Mouse (Mus musculus) midbrain, embryonic 10.5 days (tissue): Measurements from ENCODE around the gene Pvrig. TPM values are rescaled to one million over a fixed set of nuclear protein-coding genes. Genes with fewer than 3 reads are reported as not detected.
"Not testable (repeated sequence)": the region's sequence is repeated elsewhere in the genome, so short reads cannot be mapped to it uniquely, and the experiment has no call there.

Experiments used
- DNase-seq: peaks from one replicate; pipeline ENCODE4 v3.0.0-alpha.2; 2017; ENCODE audit warnings: low spot score
- H3K27ac ChIP-seq: fragments of 300-500 bp; sonication (generic); replicated peaks from 2 replicates; pipeline ENCODE4 v1.5.1; 2016; ENCODE audit warnings: mild to moderate bottlenecking
- H3K27me3 ChIP-seq: fragments of 300-500 bp; sonication (generic); 2 replicates; pipeline ENCODE4 v1.6.1; 2016; ENCODE audit warnings: low read depth, mild to moderate bottlenecking; ENCODE audit not compliant: poor library complexity, severe bottlenecking
- H3K36me3 ChIP-seq: fragments of 300-500 bp; sonication (generic); 2 replicates; pipeline ENCODE4 v1.6.1; 2016; ENCODE audit warnings: mild to moderate bottlenecking, moderate library complexity
- H3K4me1 ChIP-seq: fragments of 300-500 bp; sonication (generic); 2 replicates; pipeline ENCODE4 v1.6.1; 2016
- H3K4me3 ChIP-seq: fragments of 300-500 bp; sonication (generic); 2 replicates; pipeline ENCODE4 v1.5.1; 2016; ENCODE audit warnings: mild to moderate bottlenecking, moderate library complexity
- H3K9me3 ChIP-seq: fragments of 300-500 bp; sonication (generic); replicated peaks from 2 replicates; pipeline ENCODE4 v1.6.1; 2016; ENCODE audit warnings: mild to moderate bottlenecking
- WGBS: fragments of 180-500 bp; shearing (Covaris S2); methylation state at CpG from one replicate; pipeline ENCODE4 v1.1.7; 2016; 5-methylcytosine and 5-hydroxymethylcytosine counted together
- polyA plus RNA-seq: library from polyadenylated mRNA; unstranded; fragments of >200 nt; fragmentation: Nextera tagmentation; extraction: Ambion mirVana; gene quantifications from 2 replicates; pipeline ENCODE4 v1.2.1, GENCODE M21; 2016

Pvrig gene
- polyA plus RNA-seq: not detected in 2 replicates

DNA sequence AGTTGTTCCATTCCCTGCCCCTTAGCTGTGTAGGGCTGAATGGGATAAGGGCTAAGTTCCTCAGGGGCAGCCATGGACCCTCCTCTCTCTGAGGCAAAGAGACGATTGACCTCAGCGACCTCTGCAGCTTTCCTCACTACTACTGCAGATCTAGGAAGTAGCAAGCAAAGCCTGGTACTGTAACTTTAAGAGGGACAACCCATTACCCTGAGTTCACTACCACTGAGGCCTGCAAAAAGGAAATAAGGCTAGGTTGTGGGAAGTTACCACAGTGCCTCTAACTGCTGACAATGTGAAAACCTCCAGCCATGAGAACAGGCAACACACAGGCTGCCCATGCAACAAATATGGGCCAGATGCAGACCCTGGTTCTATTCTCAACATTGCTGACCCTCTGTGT, at the start of gene Pvrig:
Pvrig (plus strand) TSS at position 301 of the 400 bp plus-strand sequence.
- H3K27ac ChIP-seq: no peak within 1 kb of the TSS
- no peaks in the 10 kb centered on the region for H3K4me1 ChIP-seq
- DNase-seq: no peak
- 80% methylated on average over 2 of the region's 2 CpGs for WGBS
- no peaks in the 10 kb centered on the region for H3K36me3 ChIP-seq
- H3K9me3 ChIP-seq: no peaks in the 10 kb centered on the region
- H3K4me3 ChIP-seq: no peak within 1 kb of the TSS
- H3K27me3 ChIP-seq: no peaks in the 10 kb centered on the region

DNA sequence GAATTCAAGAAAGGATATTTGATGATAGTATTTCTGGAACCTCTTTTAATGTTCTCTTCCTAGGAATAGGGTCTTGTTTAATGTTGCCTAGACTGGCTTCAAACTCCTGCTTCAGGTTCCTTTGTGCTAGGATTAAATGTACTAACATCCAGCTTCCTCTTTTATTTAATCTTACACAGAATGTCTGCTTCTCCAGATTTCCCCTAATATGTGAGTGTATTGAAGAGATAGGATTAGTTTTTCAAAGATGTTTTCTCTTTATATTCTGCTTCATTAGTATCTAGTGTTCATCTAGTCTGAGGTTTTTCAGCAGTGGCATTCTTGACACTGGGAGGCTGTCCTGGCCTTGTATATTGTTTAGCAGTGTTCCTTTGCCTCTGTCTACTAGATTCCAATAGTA, 47.6 kb upstream of the Pvrig start:
- Histone ChIP-seq H3K27ac (no peak overlapping the region), H3K4me1 (no peaks in the 10 kb centered on the region), H3K27me3 (no peaks in the 10 kb centered on the region), H3K4me3 (no peak overlapping the region), H3K9me3 (no peaks in the 10 kb centered on the region), H3K36me3 (no peaks in the 10 kb centered on the region)
- no peak for DNase-seq

DNA sequence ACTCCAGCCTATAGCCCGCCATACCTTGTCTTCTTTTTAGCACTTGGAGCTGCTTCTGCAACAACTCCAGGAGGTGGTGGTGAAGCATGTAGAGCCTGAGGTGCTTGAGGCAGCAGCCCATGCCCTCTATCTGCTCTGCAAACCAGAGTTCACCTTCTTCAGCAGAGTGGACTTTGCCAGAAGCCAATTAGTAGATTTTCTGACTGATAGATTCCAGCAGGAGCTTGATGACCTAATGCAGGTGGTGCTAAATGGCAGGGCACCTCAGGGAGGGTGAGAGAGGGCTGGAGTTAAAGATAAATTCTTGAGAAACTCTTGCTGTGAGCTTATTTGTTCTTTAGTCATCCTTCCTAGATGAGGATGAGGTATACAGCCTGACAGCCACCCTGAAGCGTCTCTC, 42.1 kb upstream of the Pvrig start:
- H3K27me3 ChIP-seq: no peaks in the 10 kb centered on the region
- no peaks in the 10 kb centered on the region for H3K9me3 ChIP-seq
- H3K4me1 ChIP-seq: no peaks in the 10 kb centered on the region
- DNase-seq: no peak
- 93% methylated on average over 2 of the region's 2 CpGs for WGBS
- H3K4me3 ChIP-seq: no peak overlapping the region
- H3K27ac ChIP-seq: no peak overlapping the region
- H3K36me3 ChIP-seq: no peaks in the 10 kb centered on the region

DNA sequence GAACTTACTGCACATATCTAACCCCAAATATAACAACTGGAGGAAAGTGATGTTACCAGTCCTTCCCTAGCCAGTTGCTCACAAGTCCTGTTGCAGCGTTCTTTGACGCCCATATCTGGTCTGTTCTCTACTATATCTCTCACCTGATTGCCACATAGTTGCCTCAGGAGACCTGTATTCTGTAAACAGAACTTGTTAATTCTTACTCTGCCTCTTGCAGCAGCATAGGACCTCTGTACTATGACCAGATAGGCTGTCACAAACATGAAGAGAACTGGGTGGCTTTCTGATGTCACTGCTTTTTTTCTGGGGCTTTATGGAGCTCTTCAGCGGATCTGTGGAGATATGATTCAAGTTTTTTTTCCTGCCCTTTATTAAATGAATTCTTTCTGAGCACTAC, 29.0 kb upstream of the Pvrig start:
- Histone ChIP-seq H3K4me1 (no peaks in the 10 kb centered on the region), H3K4me3 (no peak overlapping the region), H3K27me3 (no peaks in the 10 kb centered on the region), H3K36me3 (no peaks in the 10 kb centered on the region), H3K9me3 (no peaks in the 10 kb centered on the region), H3K27ac (no peak overlapping the region)
- no peak for DNase-seq
- WGBS: 85% methylated on average over 3 of the region's 3 CpGs

DNA sequence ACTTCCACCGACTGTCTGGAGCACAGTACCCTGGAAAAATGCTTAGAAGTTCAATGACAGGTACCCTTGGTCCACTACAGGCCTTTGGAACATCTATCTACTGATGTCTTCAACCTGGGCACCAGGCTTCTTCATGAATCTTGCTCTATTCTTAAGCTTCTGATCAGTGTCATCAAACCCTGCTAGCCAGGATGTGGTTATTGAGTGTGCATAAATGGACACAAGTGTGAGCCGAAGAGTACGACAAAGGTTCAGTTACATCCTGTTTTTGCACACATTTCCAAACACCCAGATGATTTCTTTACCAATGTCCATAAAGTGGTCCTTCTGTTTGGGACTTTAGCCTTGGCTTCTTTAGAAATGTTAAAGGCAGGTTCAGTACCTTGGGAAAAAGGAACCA, 1.5 kb downstream of the Pvrig start:
- no peak overlapping the region for H3K4me3 ChIP-seq
- no peaks in the 10 kb centered on the region for H3K36me3 ChIP-seq
- WGBS: 90% methylated on average over 3 of the region's 3 CpGs
- DNase-seq: no peak
- H3K27me3 ChIP-seq: no peaks in the 10 kb centered on the region
- no peaks in the 10 kb centered on the region for H3K9me3 ChIP-seq
- H3K4me1 ChIP-seq: no peaks in the 10 kb centered on the region
- no peak overlapping the region for H3K27ac ChIP-seq

DNA sequence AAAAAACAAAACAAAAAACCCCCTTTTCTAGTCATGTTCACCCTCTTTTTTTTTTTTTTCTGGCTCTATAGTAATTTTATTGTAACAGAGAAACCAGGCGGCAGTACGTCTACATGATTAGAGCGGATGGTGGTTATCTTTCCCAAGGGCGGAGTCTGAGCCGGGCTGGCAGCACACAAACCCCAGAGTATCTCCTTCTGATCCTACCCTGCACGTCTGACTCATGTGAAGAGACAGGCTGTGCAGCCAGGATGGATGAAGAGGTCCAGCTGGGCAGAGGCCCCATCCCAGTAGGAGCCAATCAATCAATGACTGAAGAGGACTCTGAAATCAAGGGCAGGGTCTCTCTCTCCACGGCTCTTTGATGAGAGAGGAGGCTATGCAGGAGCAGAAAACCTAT, 21.4 kb downstream of the Pvrig start:
- H3K36me3 ChIP-seq, H3K4me1 ChIP-seq, H3K27ac ChIP-seq, H3K9me3 ChIP-seq, H3K4me3 ChIP-seq, H3K27me3 ChIP-seq, DNase-seq: not testable (repeated sequence)
- 89% methylated on average over 7 of the region's 7 CpGs for WGBS

DNA sequence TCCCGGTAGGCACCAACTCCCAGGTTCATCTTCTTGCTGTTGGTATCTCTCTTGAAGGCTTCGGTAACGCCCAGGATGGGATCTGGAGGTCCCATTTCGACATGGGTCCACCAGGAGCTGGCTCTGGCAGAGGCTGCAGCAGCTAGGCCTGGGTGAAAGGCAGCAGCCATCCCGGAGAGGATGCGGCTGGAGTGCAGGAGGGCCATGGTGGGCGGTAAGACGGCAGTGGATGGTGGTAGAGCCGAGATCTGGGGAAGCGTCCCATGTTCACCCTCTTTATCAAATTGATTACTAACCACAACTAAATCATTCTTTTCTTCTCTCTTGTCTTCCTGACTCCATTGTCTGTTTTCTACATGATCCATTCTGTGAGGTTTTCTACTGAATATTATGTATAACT, 23.6 kb downstream of the Pvrig start:
- not testable (repeated sequence) for H3K4me1 ChIP-seq, DNase-seq, H3K9me3 ChIP-seq, H3K27ac ChIP-seq, H3K4me3 ChIP-seq, H3K27me3 ChIP-seq, H3K36me3 ChIP-seq
- 91% methylated on average over 10 of the region's 10 CpGs for WGBS

Other genes starting within 250 kb of the Pvrig start
- 105 and 114 TPM in 2 replicates for gene Zscan21, start 225.1 kb upstream of the Pvrig start, polyA plus RNA-seq
- 42.6 and 46.7 TPM in 2 replicates for gene Zfp113, start 186.2 kb upstream of the Pvrig start, polyA plus RNA-seq
- gene Cops6, start 180.9 kb upstream of the Pvrig start, polyA plus RNA-seq: 369 and 387 TPM in 2 replicates
- 27.8 and 28.5 TPM in 2 replicates for gene Ap4m1, start 170.0 kb upstream of the Pvrig start, polyA plus RNA-seq
- 376 and 423 TPM in 2 replicates for gene Mcm7, start 169.5 kb upstream of the Pvrig start, polyA plus RNA-seq
- gene Taf6, start 154.5 kb upstream of the Pvrig start, polyA plus RNA-seq: 138 and 146 TPM in 2 replicates
- gene Cnpy4, start 154.5 kb upstream of the Pvrig start, polyA plus RNA-seq: 54.4 and 58.2 TPM in 2 replicates
- gene Mblac1, start 147.6 kb upstream of the Pvrig start, polyA plus RNA-seq: 10.3 and 10.5 TPM in 2 replicates
- not detected in 2 replicates for gene Nxpe5, start 116.1 kb upstream of the Pvrig start, polyA plus RNA-seq
- gene Lamtor4, start 86.5 kb upstream of the Pvrig start, polyA plus RNA-seq: 47.9 and 48.5 TPM in 2 replicates
- gene BC037034, start 77.9 kb upstream of the Pvrig start, polyA plus RNA-seq: 6.9 and 7.3 TPM in 2 replicates
- gene Gal3st4, start 69.1 kb upstream of the Pvrig start, polyA plus RNA-seq: 7.1 and 7.3 TPM in 2 replicates
- 0.10 TPM in 2 replicates for gene Gm43720, start 62.0 kb upstream of the Pvrig start, polyA plus RNA-seq
- 42.9 and 68.5 TPM in 2 replicates for gene Gpc2, start 62.0 kb upstream of the Pvrig start, polyA plus RNA-seq
- gene Stag3, start 61.7 kb upstream of the Pvrig start, polyA plus RNA-seq: 2.5 and 4.4 TPM in 2 replicates
- 38.3 and 50.0 TPM in 2 replicates for gene Zfp157, start 99.5 kb downstream of the Pvrig start, polyA plus RNA-seq
- not detected in 2 replicates for gene 1700123K08Rik, start 222.8 kb downstream of the Pvrig start, polyA plus RNA-seq